Mouse (Mus musculus): ENCODE data around the gene Agfg1. TPM values are rescaled to one million over a fixed set of nuclear protein-coding genes. Genes with fewer than 3 reads are reported as not detected.
"Not testable (repeated sequence)": the region's sequence is repeated elsewhere in the genome, so short reads cannot be mapped to it uniquely, and the experiment has no call there.

Agfg1 gene
- polyA plus RNA-seq, 1 experiment from 2014 or later, result 42.9 TPM

DNA sequence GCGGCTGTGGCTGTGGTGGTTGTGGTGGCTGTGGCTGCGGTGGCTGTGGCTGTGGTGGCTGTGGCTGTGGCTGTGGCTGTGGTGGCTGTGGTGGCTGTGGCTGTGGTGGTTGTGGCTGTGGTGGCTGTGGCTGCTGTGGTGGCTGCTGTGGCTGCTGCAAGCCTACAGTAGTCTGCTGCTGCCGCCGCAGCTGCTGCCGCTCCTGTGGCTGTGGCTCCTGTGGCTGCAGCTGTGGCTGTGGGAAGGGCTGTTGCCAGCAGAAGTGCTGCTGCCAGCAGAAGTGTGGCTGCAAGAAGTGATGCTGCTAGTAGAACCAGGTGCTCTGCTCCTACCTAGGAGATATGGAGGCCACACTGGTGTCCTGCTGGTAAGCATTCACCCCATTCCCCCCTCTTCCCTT, 74.2 kb downstream of the Agfg1 start:
- not testable (repeated sequence) for H3K27me3 ChIP-seq (ENCODE audit: control insufficient read depth, insufficient read depth, low read length); DNase-seq (ENCODE audit: low spot score); ATAC-seq (ENCODE audit: low FRiP score); H3K4me1 ChIP-seq (replicated peaks; ENCODE audit: control insufficient read depth, insufficient read depth, low read length); H3K4me2 ChIP-seq (replicated peaks); H3K9me3 ChIP-seq (ENCODE audit: control insufficient read depth, low read length); H3K27ac ChIP-seq; H3K4me3 ChIP-seq (replicated peaks; ENCODE audit: low read length); H3K9ac ChIP-seq; H3K36me3 ChIP-seq (replicated peaks; ENCODE audit: control insufficient read depth, insufficient read depth)
- WGBS, result 93% methylated on average over 5 of the region's 5 CpGs

DNA sequence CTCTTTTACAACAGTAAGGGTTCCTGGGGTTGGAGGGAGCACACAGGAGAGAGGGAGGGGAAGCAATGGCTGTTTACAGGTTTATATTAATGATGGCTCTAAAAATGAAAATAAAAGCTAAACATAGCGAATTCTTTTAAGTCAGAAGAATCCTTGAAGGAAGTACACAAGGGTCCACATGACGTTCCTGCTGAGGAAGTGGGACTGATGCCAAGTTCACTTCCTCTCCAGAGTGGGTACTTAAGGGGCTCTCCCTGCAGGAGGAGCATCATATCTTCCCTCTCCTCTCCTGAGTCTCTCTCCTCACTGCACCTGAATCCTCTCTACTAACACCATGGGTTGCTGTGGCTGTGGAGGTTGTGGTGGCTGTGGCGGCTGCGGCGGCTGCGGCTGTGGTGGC, 85.4 kb downstream of the Agfg1 start, which contains the start of gene A030014E15Rik:
TSS of gene A030014E15Rik (plus strand) at position 268 of the 400 bp plus-strand sequence.
- DNase-seq (ENCODE audit: low spot score) (no peak), ATAC-seq (ENCODE audit: low FRiP score) (no peak)
- H3K9me3 ChIP-seq (ENCODE audit: control insufficient read depth, low read length), result no peaks in the 10 kb centered on the region
- H3K9ac ChIP-seq, result no peak within 1 kb of the TSS
- no peaks in the 10 kb centered on the region for H3K4me1 ChIP-seq (replicated peaks; ENCODE audit: control insufficient read depth, insufficient read depth, low read length)
- no peaks in the 10 kb centered on the region for H3K27me3 ChIP-seq (ENCODE audit: control insufficient read depth, insufficient read depth, low read length)
- no peaks in the 10 kb centered on the region for H3K36me3 ChIP-seq (replicated peaks; ENCODE audit: control insufficient read depth, insufficient read depth)
- H3K4me3 ChIP-seq (replicated peaks; ENCODE audit: low read length), result no peak within 1 kb of the TSS
- H3K4me2 ChIP-seq (replicated peaks), result no peak within 1 kb of the TSS
- 91% methylated on average over 6 of the region's 6 CpGs for WGBS
- no peak within 1 kb of the TSS for H3K27ac ChIP-seq

- H3K36me3 ChIP-seq (replicated peaks; ENCODE audit: control insufficient read depth, insufficient read depth); H3K9me3 ChIP-seq (ENCODE audit: control insufficient read depth, low read length); H3K4me2 ChIP-seq (replicated peaks); DNase-seq (ENCODE audit: low spot score); H3K9ac ChIP-seq; H3K27me3 ChIP-seq (ENCODE audit: control insufficient read depth, insufficient read depth, low read length); ATAC-seq (ENCODE audit: low FRiP score); H3K27ac ChIP-seq; H3K4me1 ChIP-seq (replicated peaks; ENCODE audit: control insufficient read depth, insufficient read depth, low read length); H3K4me3 ChIP-seq (replicated peaks; ENCODE audit: low read length): not testable (repeated sequence)
- 87% methylated on average over 1 of the region's 3 CpGs for WGBS
Measured at GRCm38 (mm10) chr1:82930558-82930957, 91.3 kb downstream of the Agfg1 start.

- H3K4me2 ChIP-seq (replicated peaks); H3K27me3 ChIP-seq (ENCODE audit: control insufficient read depth, insufficient read depth, low read length); ATAC-seq (ENCODE audit: low FRiP score); H3K27ac ChIP-seq; DNase-seq (ENCODE audit: low spot score); H3K36me3 ChIP-seq (replicated peaks; ENCODE audit: control insufficient read depth, insufficient read depth); H3K9me3 ChIP-seq (ENCODE audit: control insufficient read depth, low read length); H3K4me3 ChIP-seq (replicated peaks; ENCODE audit: low read length); H3K4me1 ChIP-seq (replicated peaks; ENCODE audit: control insufficient read depth, insufficient read depth, low read length); H3K9ac ChIP-seq: not testable (repeated sequence)
- no CpG with 5 or more reads among the region's 6 CpGs for WGBS
Measured at GRCm38 (mm10) chr1:82931326-82931725, 92.0 kb downstream of the Agfg1 start, which contains the start of gene Gm6217. TSS of gene Gm6217 (minus strand) at chr1:82931399.

DNA sequence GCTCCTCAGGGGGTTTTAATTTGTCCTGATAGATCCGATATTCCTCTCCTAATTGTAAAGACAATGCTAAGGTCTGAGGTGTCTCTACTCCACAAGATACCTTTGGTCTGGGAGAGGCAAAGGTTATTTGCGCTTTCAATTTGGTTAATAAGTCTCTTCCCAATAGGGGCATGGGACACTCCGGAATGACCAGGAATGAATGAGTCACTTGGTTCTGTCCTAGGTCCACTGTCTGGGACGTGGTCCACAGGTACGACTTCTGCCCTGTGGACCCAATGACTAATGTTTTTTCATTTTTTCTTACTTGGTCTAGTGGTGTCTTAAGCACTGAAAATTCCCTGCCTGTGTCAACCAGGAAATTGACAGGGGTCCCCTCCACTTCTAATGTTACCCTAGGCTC, 99.4 kb downstream of the Agfg1 start:
- Histone ChIP-seq H3K9ac (no peak overlapping the region), H3K27me3 (ENCODE audit: control insufficient read depth, insufficient read depth, low read length) (no peaks in the 10 kb centered on the region), H3K9me3 (ENCODE audit: control insufficient read depth, low read length) (no peaks in the 10 kb centered on the region), H3K4me2 (replicated peaks) (no peak overlapping the region), H3K4me3 (replicated peaks; ENCODE audit: low read length) (no peak overlapping the region), H3K4me1 (replicated peaks; ENCODE audit: control insufficient read depth, insufficient read depth, low read length) (no peaks in the 10 kb centered on the region), H3K27ac (no peak overlapping the region), H3K36me3 (replicated peaks; ENCODE audit: control insufficient read depth, insufficient read depth) (no peaks in the 10 kb centered on the region)
- no peak for DNase-seq (ENCODE audit: low spot score)
- ATAC-seq (ENCODE audit: low FRiP score), result no peak
- WGBS, result 97% methylated on average over 5 of the region's 5 CpGs

DNA sequence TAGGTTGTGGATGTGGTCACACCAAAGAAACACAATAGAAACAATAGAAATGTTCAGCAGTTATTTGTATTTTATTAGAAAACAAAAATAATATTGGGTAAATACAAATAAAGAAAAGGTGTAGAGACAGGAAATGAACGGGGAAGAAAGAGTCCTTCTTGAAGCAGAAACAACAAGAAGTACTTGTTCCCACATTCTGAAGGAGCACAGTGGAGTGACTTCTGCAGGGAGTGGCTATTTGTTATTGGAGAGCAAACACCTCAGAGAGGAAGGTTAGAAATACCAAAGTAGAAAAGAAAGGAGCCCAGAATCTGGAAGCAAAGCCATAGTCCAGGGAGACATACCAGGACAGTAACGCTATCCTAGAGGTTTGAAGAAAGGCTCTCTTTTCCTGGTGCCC, 103.2 kb downstream of the Agfg1 start:
- not testable (repeated sequence) for H3K9me3 ChIP-seq (ENCODE audit: control insufficient read depth, low read length); H3K4me3 ChIP-seq (replicated peaks; ENCODE audit: low read length); H3K9ac ChIP-seq; H3K27me3 ChIP-seq (ENCODE audit: control insufficient read depth, insufficient read depth, low read length); DNase-seq (ENCODE audit: low spot score); H3K4me2 ChIP-seq (replicated peaks); ATAC-seq (ENCODE audit: low FRiP score); H3K36me3 ChIP-seq (replicated peaks; ENCODE audit: control insufficient read depth, insufficient read depth); H3K4me1 ChIP-seq (replicated peaks; ENCODE audit: control insufficient read depth, insufficient read depth, low read length); H3K27ac ChIP-seq
- 83% methylated on average over 1 of the region's 2 CpGs for WGBS

- WGBS, result no CpG with 5 or more reads among the region's 6 CpGs
- ATAC-seq (ENCODE audit: low FRiP score); H3K4me1 ChIP-seq (replicated peaks; ENCODE audit: control insufficient read depth, insufficient read depth, low read length): not testable (repeated sequence)
Measured at GRCm38 (mm10) chr1:82943295-82943694, 104.0 kb downstream of the Agfg1 start, which contains the start of gene A030003K21Rik. TSS of gene A030003K21Rik (minus strand) at chr1:82943388.

DNA sequence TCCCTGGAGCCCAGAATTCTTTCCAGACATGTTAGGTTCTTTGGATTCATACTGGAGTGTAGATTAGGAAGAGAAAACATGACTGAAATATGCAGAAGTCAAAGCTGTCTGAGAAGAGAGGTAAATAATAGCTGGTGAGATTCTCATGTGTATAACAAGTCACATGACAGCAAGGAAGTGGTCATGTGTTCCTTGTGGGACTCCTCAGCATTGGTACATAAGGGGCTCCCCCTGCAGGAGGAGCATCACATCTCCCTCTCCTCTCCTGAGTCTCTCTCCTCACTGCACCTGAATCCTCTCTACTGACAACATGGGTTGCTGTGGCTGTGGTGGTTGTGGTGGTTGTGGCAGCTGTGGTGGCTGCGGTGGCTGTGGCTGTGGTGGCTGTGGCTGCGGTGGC, 106.7 kb downstream of the Agfg1 start:
- H3K4me1 ChIP-seq (replicated peaks; ENCODE audit: control insufficient read depth, insufficient read depth, low read length); H3K27me3 ChIP-seq (ENCODE audit: control insufficient read depth, insufficient read depth, low read length); H3K9me3 ChIP-seq (ENCODE audit: control insufficient read depth, low read length); H3K9ac ChIP-seq; DNase-seq (ENCODE audit: low spot score); H3K4me2 ChIP-seq (replicated peaks); H3K27ac ChIP-seq; H3K4me3 ChIP-seq (replicated peaks; ENCODE audit: low read length); H3K36me3 ChIP-seq (replicated peaks; ENCODE audit: control insufficient read depth, insufficient read depth); ATAC-seq (ENCODE audit: low FRiP score): not testable (repeated sequence)
- WGBS, result 80% methylated on average over 1 of the region's 2 CpGs

More at GRCm38 (mm10) chr1:82943295-82943694, 104.0 kb downstream of the Agfg1 start, which contains the start of gene A030003K21Rik:
- not testable (repeated sequence) for H3K27ac ChIP-seq; H3K4me3 ChIP-seq (replicated peaks; ENCODE audit: low read length); H3K9ac ChIP-seq; H3K4me2 ChIP-seq (replicated peaks); DNase-seq (ENCODE audit: low spot score); H3K9me3 ChIP-seq (ENCODE audit: control insufficient read depth, low read length); H3K36me3 ChIP-seq (replicated peaks; ENCODE audit: control insufficient read depth, insufficient read depth); H3K27me3 ChIP-seq (ENCODE audit: control insufficient read depth, insufficient read depth, low read length)

DNA sequence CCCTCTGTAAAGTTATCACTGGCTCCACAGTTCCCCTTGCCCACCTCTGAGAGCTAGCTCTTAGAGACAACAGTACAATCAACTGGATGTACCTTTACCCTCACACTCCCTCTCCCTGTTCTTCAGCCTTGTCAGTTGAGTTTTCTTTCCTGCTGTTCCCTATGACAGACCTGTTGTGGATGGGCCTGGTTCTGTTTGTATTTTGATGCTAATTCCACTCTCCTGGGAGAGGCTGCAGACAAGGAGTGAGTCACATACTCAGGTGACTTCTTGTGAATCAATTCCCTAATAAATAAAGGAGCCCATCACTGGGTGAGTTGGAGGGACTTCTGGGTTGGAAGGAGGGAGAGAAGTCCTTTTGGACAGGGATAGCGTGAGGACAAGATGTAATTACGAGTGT, 109.3 kb downstream of the Agfg1 start:
- H3K27ac ChIP-seq, result no peak overlapping the region
- no peak overlapping the region for H3K4me3 ChIP-seq (replicated peaks; ENCODE audit: low read length)
- H3K27me3 ChIP-seq (ENCODE audit: control insufficient read depth, insufficient read depth, low read length), result no peaks in the 10 kb centered on the region
- no peaks in the 10 kb centered on the region for H3K36me3 ChIP-seq (replicated peaks; ENCODE audit: control insufficient read depth, insufficient read depth)
- no peak overlapping the region for H3K9ac ChIP-seq
- no peak for ATAC-seq (ENCODE audit: low FRiP score)
- no peaks in the 10 kb centered on the region for H3K9me3 ChIP-seq (ENCODE audit: control insufficient read depth, low read length)
- WGBS, result 84% methylated on average over 2 of the region's 2 CpGs
- no peak for DNase-seq (ENCODE audit: low spot score)
- no peaks in the 10 kb centered on the region for H3K4me1 ChIP-seq (replicated peaks; ENCODE audit: control insufficient read depth, insufficient read depth, low read length)
- H3K4me2 ChIP-seq (replicated peaks), result no peak overlapping the region

Data from hindbrain, embryonic 14.5 days (tissue).